In the genomic region with DNA sequence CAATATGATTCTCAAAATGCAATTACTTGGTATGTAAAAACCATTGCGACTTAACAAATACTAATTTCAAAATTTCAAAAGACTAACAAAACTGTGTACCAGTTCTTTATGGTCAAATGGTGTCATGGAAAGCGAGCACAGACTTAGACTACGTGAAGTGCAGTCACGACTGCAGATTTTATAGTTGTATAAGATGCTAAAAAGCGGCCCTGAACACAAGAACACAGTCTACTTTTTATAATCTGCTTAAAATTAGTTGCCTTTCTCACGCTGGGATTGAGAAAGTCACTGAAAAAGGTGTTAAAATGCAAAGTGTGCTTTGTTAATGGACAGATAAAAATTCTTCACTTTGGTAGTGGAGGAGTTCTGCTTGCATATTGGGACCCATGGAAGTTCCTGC, we compare ENCODE assay signal across 23 mouse cellular contexts. TPM values are rescaled to one million over a fixed set of nuclear protein-coding genes. Genes with fewer than 3 reads are reported as not detected.
"Had no signal": no experiment of that assay in that cellular context is flagged by ENCODE, and none has a peak within 500 bp of the region (broad histone marks: within the 10 kb centered on the region; RNA-seq: fewer than 3 reads in every experiment).

No protein-coding gene starts in this region.

- DNase-seq: heart, postnatal 10 days; heart, postnatal 14 days; heart, postnatal 36 days; heart, postnatal 4 days; kidney, adult 11 months; kidney, adult 18-20 months; kidney, adult 2 months; kidney, adult 8-10 months; kidney, adult 9 months; kidney, postnatal 10 days; kidney, postnatal 14 days; kidney, postnatal 25 days; kidney, postnatal 36 days; kidney, postnatal 4 days; layer of hippocampus, adult 9-11 months; layer of hippocampus, postnatal 36 days had no signal

- ATAC-seq: hindbrain, embryonic 16.5 days; hindbrain, postnatal 0 days; inflammation-experienced regulatory T-cells, adult 6 months; intestine, embryonic 15.5 days; intestine, embryonic 16.5 days; intestine, postnatal 0 days had no signal

RNA-seq across cellular contexts. Expression of gene Ptprq, which starts 17.9 kb away (rescaled TPM):
- total RNA-seq: hematopoietic stem cell, adult 5-6 weeks had no signal
